Mouse (Mus musculus) hindbrain, embryonic 15.5 days (tissue): ENCODE data around the gene Hoxb1. TPM values are rescaled to one million over a fixed set of nuclear protein-coding genes. Genes with fewer than 3 reads are reported as not detected.

Experiments
- ATAC-seq: fragments of 200-750 bp; cut with Nextera tagmentation; 2 replicates; pipeline ENCODE4 v1.8.0; 2017; ENCODE audit warnings: low read depth, moderate number of reproducible peaks, moderate TSS enrichment; ENCODE audit not compliant: low FRiP score
- H3K27ac ChIP-seq: fragments of 300-500 bp; sonication (generic); replicated peaks from 2 replicates; pipeline ENCODE4 v1.5.1; 2015; ENCODE audit warnings: mild to moderate bottlenecking, inconsistent platforms
- H3K27me3 ChIP-seq: fragments of 300-500 bp; sonication (generic); 2 replicates; pipeline ENCODE4 v1.6.1; 2015; ENCODE audit warnings: control low read depth, inconsistent platforms
- H3K36me3 ChIP-seq: fragments of 300-500 bp; sonication (generic); 2 replicates; pipeline ENCODE4 v1.6.1; 2015; ENCODE audit warnings: control low read depth, inconsistent platforms
- H3K4me1 ChIP-seq: fragments of 300-500 bp; sonication (generic); replicated peaks from 2 replicates; pipeline ENCODE4 v1.6.1; 2015; ENCODE audit warnings: control low read depth, inconsistent platforms
- H3K4me2 ChIP-seq: fragments of 300-500 bp; sonication (generic); 2 replicates; pipeline ENCODE4 v1.6.1; 2015; ENCODE audit warnings: moderate library complexity, mild to moderate bottlenecking, inconsistent platforms
- H3K4me3 ChIP-seq: fragments of 300-500 bp; sonication (generic); 2 replicates; pipeline ENCODE4 v1.5.1; 2015; ENCODE audit warnings: mild to moderate bottlenecking, inconsistent platforms
- H3K9ac ChIP-seq: fragments of 300-500 bp; sonication (generic); 2 replicates; pipeline ENCODE4 v1.6.1; 2015; ENCODE audit warnings: inconsistent platforms
- H3K9me3 ChIP-seq: fragments of 300-500 bp; sonication (generic); 2 replicates; pipeline ENCODE4 v1.6.1; 2016; ENCODE audit warnings: control low read depth, inconsistent platforms
- WGBS: fragments of 180-500 bp; shearing (Covaris S2); methylation state at CpG from one replicate; pipeline ENCODE4 v1.1.7; 2015; 5-methylcytosine and 5-hydroxymethylcytosine counted together
- polyA plus RNA-seq: library from polyadenylated mRNA; unstranded; fragments of >200 nt; fragmentation: Nextera tagmentation; extraction: Ambion mirVana; gene quantifications from 2 replicates; pipeline ENCODE4 v1.2.1, GENCODE M21; 2015

Gene Hoxb1
- polyA plus RNA-seq, 1 experiment from 2014 or later, result 0.30 TPM

DNA sequence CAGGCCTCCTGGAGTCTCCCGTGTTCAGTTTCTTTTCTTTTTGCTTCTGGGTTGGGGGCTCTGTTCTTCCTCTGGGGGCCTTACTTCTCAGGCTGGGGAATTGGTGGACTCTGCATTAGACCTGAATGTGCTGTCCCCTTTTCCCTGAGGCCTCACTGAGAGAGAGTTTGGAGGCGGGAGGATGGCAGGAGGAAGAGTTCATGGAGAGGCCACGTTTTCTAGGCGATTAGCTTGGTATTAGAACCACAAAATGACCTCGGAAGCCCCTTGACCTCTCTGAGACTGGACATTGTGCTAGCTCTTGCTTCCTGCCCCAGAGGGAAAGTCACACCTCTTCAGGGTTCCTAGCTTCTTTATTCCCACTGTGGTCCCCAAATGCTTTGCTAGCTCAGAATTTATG is 41.4 kb upstream of the Hoxb1 start:
- peak overlapping the region; percentile 96 for H3K27ac ChIP-seq
- no peaks in the 10 kb centered on the region for H3K4me1 ChIP-seq
- H3K4me3 ChIP-seq, result peak overlapping the region; percentile 43
- peak overlapping the region; percentile 65 for H3K9ac ChIP-seq
- WGBS, result 3% methylated on average over 5 of the region's 5 CpGs
- peaks cover 59% of the 10 kb centered on the region for H3K27me3 ChIP-seq
- no peaks in the 10 kb centered on the region for H3K9me3 ChIP-seq
- no peaks in the 10 kb centered on the region for H3K36me3 ChIP-seq
- ATAC-seq, result no peak
- H3K4me2 ChIP-seq, result peak overlapping the region; percentile 59

DNA sequence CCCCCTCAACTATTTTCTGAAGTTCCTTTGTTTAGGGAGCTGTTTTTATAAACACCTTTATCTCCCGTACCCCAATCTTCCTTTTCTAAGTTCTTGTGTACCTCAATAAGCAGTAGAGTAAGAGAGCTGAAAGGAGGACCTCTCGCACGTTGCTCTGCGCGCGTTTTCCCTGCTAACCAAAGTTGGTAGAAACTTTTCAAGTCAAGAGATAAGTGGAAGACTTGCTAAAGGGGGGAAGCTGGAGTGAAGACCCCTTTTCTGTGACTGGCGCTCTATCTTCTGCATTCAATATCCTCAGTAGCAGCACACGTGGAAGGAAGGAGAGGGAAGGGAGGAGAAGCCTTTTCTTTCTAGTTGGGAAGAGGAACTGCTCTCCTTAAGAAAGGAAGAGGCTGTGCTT is 40.6 kb upstream of the Hoxb1 start:
- no peaks in the 10 kb centered on the region for H3K9me3 ChIP-seq
- peak overlapping the region; percentile 96 for H3K27ac ChIP-seq
- 1% methylated on average over 8 of the region's 8 CpGs for WGBS
- ATAC-seq, result no peak
- no peaks in the 10 kb centered on the region for H3K4me1 ChIP-seq
- peak overlapping the region; percentile 43 for H3K4me3 ChIP-seq
- H3K36me3 ChIP-seq, result no peaks in the 10 kb centered on the region
- H3K27me3 ChIP-seq, result peaks cover 56% of the 10 kb centered on the region
- H3K4me2 ChIP-seq, result peak overlapping the region; percentile 59
- peak overlapping the region; percentile 65 for H3K9ac ChIP-seq

DNA sequence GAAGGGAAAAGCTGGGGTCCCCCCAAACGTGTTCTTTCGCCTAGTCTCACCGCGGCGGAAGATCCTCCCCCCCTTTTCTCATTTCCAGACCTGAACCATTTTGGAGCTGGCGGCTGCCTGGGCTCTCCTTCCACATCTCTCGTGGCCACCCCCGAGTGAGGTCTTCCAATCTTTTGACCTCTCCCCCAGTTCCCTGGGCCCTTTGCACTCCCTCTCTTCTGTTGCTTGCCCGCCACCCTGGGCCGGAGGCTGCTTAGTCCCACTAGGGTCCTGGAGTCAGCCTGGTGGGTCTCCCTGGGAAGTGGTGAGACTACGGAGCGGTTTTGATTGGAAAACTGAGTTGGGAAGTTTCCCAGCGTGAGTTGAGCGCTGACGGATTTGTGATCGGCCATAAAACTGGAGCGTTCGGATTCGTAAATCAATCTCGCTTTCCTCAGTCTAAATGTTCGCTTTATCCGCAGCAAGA is 39.8 kb upstream of the Hoxb1 start:
- H3K9ac ChIP-seq, result peak overlapping the region; percentile 65
- WGBS, result 4% methylated on average over 22 of the region's 22 CpGs
- peak overlapping the region; percentile 43 for H3K4me3 ChIP-seq
- H3K27me3 ChIP-seq, result peaks cover 61% of the 10 kb centered on the region
- peak overlapping the region; percentile 59 for H3K4me2 ChIP-seq
- H3K36me3 ChIP-seq, result no peaks in the 10 kb centered on the region
- ATAC-seq, result no peak
- H3K9me3 ChIP-seq, result no peaks in the 10 kb centered on the region
- peak overlapping the region; percentile 96 for H3K27ac ChIP-seq
- H3K4me1 ChIP-seq, result no peaks in the 10 kb centered on the region

DNA sequence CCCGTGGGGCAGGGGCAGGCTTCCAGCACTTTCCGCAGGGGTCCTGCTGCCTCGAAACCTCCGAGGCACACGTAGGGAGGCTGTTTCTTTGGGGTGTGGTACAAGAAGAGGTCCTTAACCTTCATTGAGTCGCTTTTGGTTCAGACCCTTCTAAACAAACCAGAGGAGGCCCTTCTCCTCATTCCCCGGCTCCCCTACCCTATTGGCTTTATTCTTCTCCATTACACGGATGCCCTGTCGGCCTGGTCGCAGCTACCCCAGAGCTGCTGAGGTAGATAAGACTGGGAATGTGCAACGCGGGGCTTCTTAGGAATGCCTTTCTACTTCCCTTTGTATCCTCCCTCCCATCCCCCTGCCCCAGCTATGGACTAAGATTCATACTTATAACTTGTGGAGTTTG is 38.8 kb upstream of the Hoxb1 start:
- H3K36me3 ChIP-seq, result no peaks in the 10 kb centered on the region
- peaks cover 62% of the 10 kb centered on the region for H3K27me3 ChIP-seq

DNA sequence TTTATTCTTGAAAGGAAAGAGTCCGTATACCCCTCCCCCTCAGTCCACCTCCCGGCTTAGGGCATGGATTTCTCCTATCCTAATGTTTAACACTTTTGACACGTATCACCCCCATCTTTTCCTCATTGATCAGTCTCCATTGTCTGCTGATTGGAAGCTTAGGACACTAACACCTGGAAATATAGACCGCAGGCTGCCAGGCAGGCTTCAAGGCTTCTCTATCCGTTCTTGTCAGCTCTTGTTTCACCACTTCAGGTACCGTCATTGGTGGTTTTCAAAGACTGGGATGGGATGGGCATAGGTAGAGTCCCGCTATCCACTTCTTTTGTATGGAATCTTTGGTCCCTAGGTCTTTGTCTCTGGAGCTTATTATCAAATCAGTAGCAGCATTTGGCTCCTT is 38.4 kb upstream of the Hoxb1 start:
- Histone ChIP-seq H3K9ac (peak overlapping the region; percentile 65), H3K27ac (peak overlapping the region; percentile 96), H3K27me3 (peaks cover 60% of the 10 kb centered on the region), H3K4me2 (peak overlapping the region; percentile 59), H3K4me3 (peak overlapping the region; percentile 43), H3K36me3 (no peaks in the 10 kb centered on the region), H3K9me3 (no peaks in the 10 kb centered on the region), H3K4me1 (no peaks in the 10 kb centered on the region)
- WGBS, result 5% methylated on average over 7 of the region's 7 CpGs
- no peak for ATAC-seq

More for the DNA sequence above, 38.8 kb upstream of the Hoxb1 start:
- Histone ChIP-seq H3K9me3 (no peaks in the 10 kb centered on the region), H3K9ac (peak overlapping the region; percentile 65), H3K27ac (peak overlapping the region; percentile 96), H3K4me3 (peak overlapping the region; percentile 43), H3K4me1 (no peaks in the 10 kb centered on the region), H3K4me2 (peak overlapping the region; percentile 59)
- no peak for ATAC-seq
- WGBS, result 4% methylated on average over 12 of the region's 12 CpGs

DNA sequence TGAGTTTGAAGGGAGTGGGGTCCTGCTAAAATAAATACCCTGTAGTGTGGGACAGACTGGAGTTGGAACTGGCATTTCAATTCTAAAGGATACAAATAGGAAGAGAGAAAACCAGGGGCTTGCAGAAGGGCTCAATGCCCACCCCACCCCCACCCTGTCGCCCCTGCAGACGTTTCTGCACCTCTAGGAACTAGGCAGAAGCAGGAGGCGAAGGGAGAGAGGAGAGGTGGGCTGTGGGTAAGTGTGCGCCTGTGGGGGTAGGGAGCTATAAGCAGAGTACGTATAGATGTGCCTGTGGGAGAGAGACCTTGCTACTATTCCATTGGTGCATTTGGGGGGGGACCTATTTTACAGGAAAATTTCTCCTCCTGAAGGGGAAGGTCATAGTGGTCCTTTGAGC is 37.8 kb upstream of the Hoxb1 start:
- Histone ChIP-seq H3K27me3 (peaks cover 54% of the 10 kb centered on the region), H3K4me1 (no peaks in the 10 kb centered on the region), H3K4me3 (peak overlapping the region; percentile 43), H3K4me2 (peak overlapping the region; percentile 59), H3K36me3 (no peaks in the 10 kb centered on the region), H3K9ac (peak overlapping the region; percentile 65), H3K27ac (peak overlapping the region; percentile 96), H3K9me3 (no peaks in the 10 kb centered on the region)
- ATAC-seq, result peak; percentile 67
- WGBS, result 4% methylated on average over 5 of the region's 5 CpGs

DNA sequence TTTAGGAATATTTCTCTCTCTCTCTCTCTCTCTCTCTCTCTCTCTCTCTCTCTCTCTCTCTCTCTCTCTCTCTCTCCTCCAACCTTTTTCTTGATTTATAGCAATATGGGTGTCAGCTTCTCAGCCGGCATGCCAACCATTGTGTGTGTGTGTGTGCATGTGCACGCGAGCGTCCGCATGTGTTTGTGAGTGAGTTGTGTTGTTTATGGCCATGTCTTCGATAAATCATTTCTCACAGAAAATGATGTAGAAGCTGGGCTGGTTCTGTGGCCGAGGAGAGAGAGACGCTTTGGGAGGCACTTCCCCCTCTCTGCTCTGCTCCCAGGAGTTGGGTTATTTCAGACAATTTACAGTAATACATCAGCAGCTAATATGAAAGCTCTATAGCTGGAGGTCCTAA is 36.9 kb upstream of the Hoxb1 start:
- Histone ChIP-seq H3K4me1 (no peaks in the 10 kb centered on the region), H3K9me3 (no peaks in the 10 kb centered on the region), H3K4me2 (peak overlapping the region; percentile 59), H3K4me3 (peak overlapping the region; percentile 43), H3K36me3 (no peaks in the 10 kb centered on the region), H3K9ac (peak overlapping the region; percentile 65), H3K27ac (peak overlapping the region; percentile 96), H3K27me3 (peaks cover 50% of the 10 kb centered on the region)
- no peak for ATAC-seq
- WGBS, result 5% methylated on average over 8 of the region's 8 CpGs

DNA sequence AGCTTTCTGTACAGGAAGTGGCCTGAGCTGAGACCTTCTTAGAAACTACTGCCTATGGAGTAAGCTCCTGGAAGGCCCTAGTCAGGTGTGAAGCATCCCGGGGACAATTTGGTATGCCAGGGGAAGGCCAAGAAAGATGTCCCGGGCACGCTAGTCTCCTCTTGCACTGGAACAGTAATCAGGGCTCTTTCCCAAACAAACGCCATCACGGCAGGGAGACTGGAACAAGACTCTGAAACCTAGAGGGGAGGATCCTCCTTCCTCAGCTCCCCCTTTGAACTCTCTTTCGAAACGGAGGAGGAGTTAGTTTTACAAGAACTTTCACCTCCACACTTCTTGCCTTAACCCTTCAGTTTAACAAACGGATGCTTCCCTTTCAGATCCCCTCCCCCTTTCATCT is 33.4 kb upstream of the Hoxb1 start:
- ATAC-seq, result no peak
- Histone ChIP-seq H3K9me3 (no peaks in the 10 kb centered on the region), H3K4me1 (peaks cover 22% of the 10 kb centered on the region), H3K27ac (peak overlapping the region; percentile 96), H3K4me2 (peak overlapping the region; percentile 59), H3K36me3 (no peaks in the 10 kb centered on the region), H3K27me3 (peaks cover 59% of the 10 kb centered on the region), H3K9ac (peak overlapping the region; percentile 65), H3K4me3 (peak overlapping the region; percentile 43)
- WGBS, result under 1% methylated on average over 8 of the region's 8 CpGs

DNA sequence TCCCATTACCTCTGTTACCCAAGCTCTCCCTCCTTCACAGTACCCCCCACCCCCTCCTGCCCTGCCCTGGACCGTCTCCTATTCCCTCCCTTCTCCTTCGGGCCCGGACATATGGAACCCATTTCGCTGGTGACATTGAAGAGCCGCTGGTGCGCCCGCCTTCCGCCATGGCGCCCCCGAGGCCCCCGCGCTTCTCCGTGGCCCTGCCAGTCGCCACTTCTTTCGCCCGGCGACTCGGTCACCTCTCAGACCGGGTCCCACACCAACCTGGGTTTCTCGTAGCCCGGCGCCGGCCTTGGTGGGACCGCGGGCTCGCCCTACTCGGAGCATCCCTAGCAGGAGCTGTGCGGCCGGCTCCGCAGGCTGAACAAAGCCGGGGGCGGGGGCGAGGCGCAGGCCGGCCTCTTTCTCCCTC is 32.9 kb upstream of the Hoxb1 start:
- Histone ChIP-seq H3K9me3 (no peaks in the 10 kb centered on the region), H3K36me3 (no peaks in the 10 kb centered on the region), H3K27ac (peak overlapping the region; percentile 96), H3K9ac (peak overlapping the region; percentile 65), H3K27me3 (peaks cover 59% of the 10 kb centered on the region), H3K4me3 (peak overlapping the region; percentile 43), H3K4me1 (peaks cover 22% of the 10 kb centered on the region), H3K4me2 (peak overlapping the region; percentile 59)
- WGBS, result under 1% methylated on average over 35 of the region's 35 CpGs
- ATAC-seq, result no peak

DNA sequence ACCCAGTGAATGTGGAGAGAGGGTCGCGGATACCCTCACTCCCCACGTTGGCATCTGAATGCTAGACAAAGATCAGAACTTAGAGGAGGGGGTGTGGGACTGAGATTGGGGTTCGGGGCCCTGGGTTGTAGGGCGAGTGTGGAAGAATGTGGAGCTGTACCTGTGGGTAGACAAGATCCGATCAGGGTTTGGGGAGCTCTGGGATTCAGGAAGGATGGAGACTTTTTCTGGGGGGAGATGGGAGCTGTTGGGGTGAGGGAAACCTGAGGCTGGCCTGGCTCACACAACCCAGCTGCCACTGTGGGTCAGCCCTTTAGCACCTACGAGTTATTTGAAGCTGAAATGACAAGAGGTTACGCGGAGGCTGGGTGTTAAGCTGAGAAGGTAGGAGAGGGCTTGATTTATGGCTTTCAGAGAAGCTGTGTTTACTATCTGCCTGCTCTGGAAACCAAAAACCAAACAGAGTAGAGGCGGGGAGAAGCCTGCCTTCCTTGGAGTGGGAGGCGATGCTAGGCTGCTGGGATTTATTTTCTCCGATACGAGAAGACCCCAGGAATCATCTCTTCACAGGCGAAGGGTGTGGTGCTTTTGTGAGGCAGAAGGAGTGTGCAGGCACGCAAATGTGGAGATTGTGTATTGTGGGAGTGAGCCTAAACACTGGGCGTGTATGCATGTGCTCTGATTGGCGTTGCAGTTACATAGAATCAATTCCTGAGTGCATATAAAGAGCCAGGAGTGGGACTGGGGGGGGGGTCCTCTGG is 32.1 kb upstream of the Hoxb1 start:
- H3K9ac ChIP-seq, result peak overlapping the region; percentile 65
- peak overlapping the region; percentile 59 for H3K4me2 ChIP-seq
- 3% methylated on average over 17 of the region's 17 CpGs for WGBS
- H3K9me3 ChIP-seq, result no peaks in the 10 kb centered on the region
- H3K4me1 ChIP-seq, result peaks cover 29% of the 10 kb centered on the region
- ATAC-seq, result no peak
- peak overlapping the region; percentile 43 for H3K4me3 ChIP-seq
- H3K27me3 ChIP-seq, result peaks cover 56% of the 10 kb centered on the region
- H3K36me3 ChIP-seq, result no peaks in the 10 kb centered on the region
- H3K27ac ChIP-seq, result peak overlapping the region; percentile 96

DNA sequence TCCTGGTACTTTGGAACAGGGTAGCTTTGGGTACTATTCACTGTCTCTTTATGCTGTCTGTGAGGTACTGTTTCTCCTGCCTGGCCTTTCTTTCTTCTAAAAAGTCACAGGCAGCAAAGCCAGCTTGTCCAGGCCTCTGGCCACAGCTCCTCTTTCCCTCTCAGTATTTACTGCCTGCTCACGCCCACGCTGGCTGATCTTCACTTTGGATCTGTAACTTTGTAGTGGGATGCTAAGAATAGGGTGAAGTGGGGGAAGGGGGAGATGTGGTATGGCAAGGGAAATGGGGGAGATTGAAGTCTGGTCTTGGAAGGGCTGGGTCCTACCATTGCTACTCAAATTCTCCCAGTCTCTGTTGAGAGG is 31.6 kb upstream of the Hoxb1 start:
- peak overlapping the region; percentile 96 for H3K27ac ChIP-seq
- peak overlapping the region; percentile 43 for H3K4me3 ChIP-seq
- no peak for ATAC-seq
- peaks cover 53% of the 10 kb centered on the region for H3K27me3 ChIP-seq
- no peaks in the 10 kb centered on the region for H3K36me3 ChIP-seq
- H3K9me3 ChIP-seq, result no peaks in the 10 kb centered on the region
- WGBS, result 9% methylated on average over 2 of the region's 2 CpGs
- H3K9ac ChIP-seq, result peak overlapping the region; percentile 65
- peaks cover 35% of the 10 kb centered on the region for H3K4me1 ChIP-seq
- H3K4me2 ChIP-seq, result peak overlapping the region; percentile 59

DNA sequence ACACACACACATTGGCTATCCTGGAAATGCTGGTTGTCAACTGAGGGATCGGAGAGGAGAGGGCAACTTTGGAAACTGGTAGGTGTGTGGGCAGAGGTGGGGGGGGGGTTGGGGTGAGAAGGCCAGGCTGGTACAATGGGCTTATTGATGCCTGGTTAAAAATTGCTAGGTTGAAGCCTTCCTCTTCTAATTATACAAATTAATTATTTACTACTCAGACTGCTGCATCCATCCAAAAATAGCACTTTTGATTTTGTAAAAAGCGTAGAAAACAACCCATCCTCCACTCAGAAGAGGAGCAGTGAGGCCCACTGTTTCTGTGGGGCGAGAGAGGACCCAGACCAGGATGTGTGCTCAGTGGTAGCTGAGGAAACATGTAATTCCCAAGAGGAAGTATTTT is 30.6 kb upstream of the Hoxb1 start:
- Histone ChIP-seq H3K9me3 (no peaks in the 10 kb centered on the region), H3K36me3 (no peaks in the 10 kb centered on the region), H3K4me3 (peak overlapping the region; percentile 43), H3K27me3 (peaks cover 52% of the 10 kb centered on the region), H3K4me1 (peaks cover 44% of the 10 kb centered on the region), H3K4me2 (peak overlapping the region; percentile 59), H3K27ac (peak overlapping the region; percentile 96), H3K9ac (peak overlapping the region; percentile 65)
- 25% methylated on average over 3 of the region's 3 CpGs for WGBS
- ATAC-seq, result no peak
